Mouse (Mus musculus): Measurements from ENCODE around the gene Rictor. TPM values are rescaled to one million over a fixed set of nuclear protein-coding genes. Genes with fewer than 3 reads are reported as not detected.

The Rictor gene
- polyA plus RNA-seq (2015; fragmentation: Illumina TruSeq; extraction: RNeasy Lipid Tissue Mini Kit (QIAGEN cat#74804); ENCODE audit: insufficient read depth, low replicate concordance) = 39.6 TPM

DNA sequence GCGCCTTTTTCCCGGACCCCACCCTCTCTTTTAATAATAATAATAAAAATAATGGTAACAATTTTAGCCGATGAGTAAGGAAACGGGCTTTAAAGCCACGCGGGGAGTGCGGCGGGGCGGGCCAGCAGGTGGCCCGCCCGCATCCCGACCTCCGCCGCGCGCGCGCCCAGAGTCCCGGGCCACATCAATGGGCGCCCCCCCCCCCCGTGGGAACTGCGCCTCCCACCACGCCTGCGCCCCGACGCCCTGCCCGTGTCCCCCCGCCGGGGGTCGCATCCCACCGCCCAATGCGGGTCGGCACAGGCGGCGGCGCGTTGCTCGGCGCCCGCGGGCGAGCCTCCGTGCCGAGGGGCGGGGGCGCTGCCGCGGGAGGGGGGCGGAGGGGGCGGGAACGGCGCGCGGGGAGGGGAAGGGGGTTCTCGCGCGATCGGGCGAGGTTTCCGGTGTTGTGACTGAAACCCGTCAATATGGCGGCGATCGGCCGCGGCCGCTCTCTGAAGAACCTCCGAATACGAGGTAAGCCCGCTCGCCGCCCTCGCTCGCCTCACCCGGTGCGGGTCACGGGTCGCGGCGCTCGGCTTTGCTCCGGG is at the start of gene Rictor:
Gene Rictor (plus strand): TSS at position 444 of the 590 bp plus-strand sequence.

Other genes starting within 250 kb of the Rictor start
- 352 TPM for gene Fyb, start 185.5 kb upstream of the Rictor start, polyA plus RNA-seq (2015; fragmentation: Illumina TruSeq; extraction: RNeasy Lipid Tissue Mini Kit (QIAGEN cat#74804); ENCODE audit: insufficient read depth, low replicate concordance)
- gene Osmr, start 166.6 kb downstream of the Rictor start, polyA plus RNA-seq (2015; fragmentation: Illumina TruSeq; extraction: RNeasy Lipid Tissue Mini Kit (QIAGEN cat#74804); ENCODE audit: insufficient read depth, low replicate concordance) = 23.4 TPM